Mouse (Mus musculus): ENCODE measurements at regions not wholly inside any gene's neighbourhood (a gene's known extent, or its start where the extent isn't known, plus 50 kb on each side); places are given as distances from the start of the nearest gene placed in this dataset.

DNA sequence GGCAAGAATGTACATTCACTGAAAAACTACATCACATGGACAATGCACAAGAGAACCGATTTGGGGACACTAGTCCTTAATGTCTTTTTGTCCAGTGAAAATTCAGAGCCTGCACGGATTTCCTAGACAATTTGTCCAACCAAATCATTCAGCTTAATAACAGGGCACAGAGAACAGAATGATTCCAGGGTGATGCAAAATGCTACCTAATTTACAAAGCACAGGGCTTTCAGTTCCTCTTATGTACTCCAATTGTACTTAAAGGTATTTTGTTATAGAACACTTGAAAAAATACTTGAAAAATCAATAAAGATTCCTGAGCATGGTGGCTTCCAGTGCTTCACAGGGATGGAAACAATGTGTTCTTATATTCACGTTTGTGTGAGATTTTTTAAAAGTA, 75.2 kb upstream of the Pfn2 start:
- H3K9ac ChIP-seq (replicated peaks; ENCODE audit: low read depth, low read length): no peak overlapping the region
- no peaks in the 10 kb centered on the region for H3K36me3 ChIP-seq (ENCODE audit: control insufficient read depth, insufficient read depth, low read length)
- H3K27ac ChIP-seq (ENCODE audit: low read length): no peak overlapping the region
- no peak overlapping the region for H3K4me2 ChIP-seq (replicated peaks; ENCODE audit: low read depth, low read length)
- H3K27me3 ChIP-seq (ENCODE audit: control insufficient read depth, insufficient read depth, low read length): no peaks in the 10 kb centered on the region
- WGBS: 69% methylated on average over 3 of the region's 3 CpGs
- no peaks in the 10 kb centered on the region for H3K9me3 ChIP-seq (ENCODE audit: control insufficient read depth, low read depth, low read length)
- H3K4me3 ChIP-seq (ENCODE audit: low read depth, low read length): no peak overlapping the region
- no peaks in the 10 kb centered on the region for H3K4me1 ChIP-seq (ENCODE audit: control insufficient read depth, insufficient read depth, low read length)
- no peak for ATAC-seq (ENCODE audit: insufficient number of reproducible peaks, insufficient read depth, low FRiP score, low read depth)

DNA sequence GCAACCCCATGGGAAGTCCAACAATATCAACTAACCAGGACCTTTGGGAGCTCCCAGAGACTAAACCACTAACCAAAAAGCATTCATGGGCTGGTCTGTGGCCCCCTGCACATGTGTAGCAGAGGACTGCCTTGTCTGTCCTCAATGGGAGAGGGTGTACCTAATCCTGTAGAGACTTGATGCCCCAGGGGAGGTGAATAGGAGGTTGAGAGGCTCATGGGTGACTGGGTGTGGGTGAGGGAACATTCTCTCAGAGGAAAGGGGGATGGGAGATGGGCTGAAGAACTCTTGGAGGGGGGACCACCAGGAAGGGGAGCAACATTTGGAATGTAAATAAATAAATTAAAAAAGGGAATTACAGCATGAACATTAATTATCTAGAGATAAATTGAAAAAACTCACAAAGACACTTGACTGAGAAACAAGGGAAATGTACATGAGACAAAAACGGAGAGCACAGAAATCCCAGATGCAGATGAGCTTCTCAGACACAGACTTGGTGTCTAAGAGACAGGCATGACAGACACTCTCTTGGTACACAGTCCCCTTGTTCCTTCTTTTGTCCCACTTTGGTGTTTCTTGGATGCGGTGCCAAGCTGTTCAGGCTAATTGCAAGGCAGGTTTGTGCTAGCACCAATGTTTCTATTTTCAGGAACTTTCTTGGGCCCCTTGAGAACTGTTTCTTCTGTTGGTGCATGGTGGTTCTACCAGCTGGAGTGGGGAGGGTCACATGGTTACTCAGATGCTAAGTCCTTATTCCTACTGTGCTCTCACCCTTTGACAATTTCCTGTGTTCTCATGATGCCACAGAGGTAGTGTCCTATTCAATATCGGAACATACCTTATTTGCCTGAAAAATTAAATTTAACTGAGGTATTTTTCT, 85.0 kb upstream of the Pfn2 start:
- no peak for ATAC-seq (ENCODE audit: insufficient number of reproducible peaks, insufficient read depth, low FRiP score, low read depth)
- Histone ChIP-seq H3K27me3 (ENCODE audit: control insufficient read depth, insufficient read depth, low read length) (no peaks in the 10 kb centered on the region), H3K9ac (replicated peaks; ENCODE audit: low read depth, low read length) (no peak overlapping the region), H3K9me3 (ENCODE audit: control insufficient read depth, low read depth, low read length) (no peaks in the 10 kb centered on the region), H3K36me3 (ENCODE audit: control insufficient read depth, insufficient read depth, low read length) (no peaks in the 10 kb centered on the region), H3K27ac (ENCODE audit: low read length) (no peak overlapping the region), H3K4me1 (ENCODE audit: control insufficient read depth, insufficient read depth, low read length) (no peaks in the 10 kb centered on the region), H3K4me3 (ENCODE audit: low read depth, low read length) (no peak overlapping the region), H3K4me2 (replicated peaks; ENCODE audit: low read depth, low read length) (no peak overlapping the region)
- WGBS: 91% methylated on average over 3 of the region's 3 CpGs

DNA sequence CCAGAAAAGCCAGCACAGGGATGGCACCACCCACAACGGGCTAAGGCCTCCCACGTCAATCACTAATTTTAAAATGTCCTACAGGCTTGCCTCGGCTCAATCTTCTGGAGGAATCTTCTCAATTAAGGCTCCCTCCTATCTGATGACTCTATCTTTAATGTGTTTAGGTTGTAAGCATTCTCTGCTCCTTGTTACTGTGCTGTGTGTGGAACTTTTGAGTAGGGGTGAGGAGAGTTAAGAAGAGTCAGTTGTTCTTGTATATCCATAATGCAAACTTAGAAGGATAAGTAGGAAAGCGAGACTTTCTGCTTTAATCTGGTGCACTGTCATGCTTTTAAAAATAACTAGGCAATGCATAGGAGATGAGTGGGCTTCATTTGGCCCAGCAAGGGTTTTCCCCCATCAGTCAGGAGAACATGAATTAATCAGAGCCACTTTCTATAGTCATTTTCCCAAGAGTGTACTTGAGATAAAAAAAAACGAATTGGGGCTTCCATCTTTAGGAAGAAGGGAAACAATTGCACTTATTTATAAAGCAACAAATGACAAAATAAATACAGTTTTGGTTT, 87.2 kb upstream of the Pfn2 start:
- Histone ChIP-seq H3K4me2 (replicated peaks; ENCODE audit: low read depth, low read length) (no peak overlapping the region), H3K4me3 (ENCODE audit: low read depth, low read length) (no peak overlapping the region), H3K27me3 (ENCODE audit: control insufficient read depth, insufficient read depth, low read length) (no peaks in the 10 kb centered on the region), H3K9ac (replicated peaks; ENCODE audit: low read depth, low read length) (no peak overlapping the region), H3K4me1 (ENCODE audit: control insufficient read depth, insufficient read depth, low read length) (no peaks in the 10 kb centered on the region), H3K9me3 (ENCODE audit: control insufficient read depth, low read depth, low read length) (no peaks in the 10 kb centered on the region), H3K27ac (ENCODE audit: low read length) (no peak overlapping the region), H3K36me3 (ENCODE audit: control insufficient read depth, insufficient read depth, low read length) (no peaks in the 10 kb centered on the region)
- no peak for ATAC-seq (ENCODE audit: insufficient number of reproducible peaks, insufficient read depth, low FRiP score, low read depth)
- 58% methylated on average over 5 of the region's 5 CpGs for WGBS

DNA sequence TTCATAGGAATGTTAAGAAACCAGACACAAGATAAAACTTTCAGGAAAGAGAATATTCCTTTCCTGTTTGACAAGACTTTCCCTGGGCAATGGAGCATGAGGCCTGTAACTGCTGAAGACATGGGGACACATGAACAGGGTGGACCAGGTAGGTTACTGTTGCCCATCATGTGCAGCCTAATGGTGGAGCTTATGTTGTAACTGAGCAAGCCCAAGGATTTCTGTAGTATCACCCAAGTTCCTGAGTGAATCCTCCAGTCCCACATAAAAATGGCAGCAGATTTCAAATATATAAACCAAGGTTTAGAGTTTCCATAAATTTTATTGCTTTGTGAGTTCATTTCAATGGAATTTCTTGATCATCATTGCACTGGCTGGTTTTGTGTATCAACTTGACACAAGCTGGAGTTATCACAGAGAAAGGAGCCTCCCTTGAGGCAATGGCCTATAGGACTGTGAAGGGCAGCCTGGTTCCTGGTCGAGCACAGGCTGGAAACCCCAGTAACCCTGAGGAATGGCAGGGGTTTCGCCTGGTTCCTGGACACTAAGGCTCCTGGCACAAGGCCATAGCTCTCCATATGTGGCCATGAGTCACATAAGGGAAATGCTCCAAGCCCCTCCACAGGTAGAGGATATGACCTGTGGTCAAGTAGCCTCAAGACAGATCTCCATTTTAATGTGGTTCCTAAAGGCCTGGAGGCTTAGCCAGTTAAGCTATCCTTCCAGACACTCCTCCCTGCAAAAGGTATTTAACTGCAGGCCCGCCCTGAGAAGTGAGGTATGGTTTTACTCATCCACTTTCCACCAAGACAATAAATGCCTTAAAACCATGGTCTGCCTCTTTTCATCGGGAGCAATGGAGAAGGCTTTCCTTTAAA, 92.9 kb upstream of the Pfn2 start:
- Histone ChIP-seq H3K4me2 (replicated peaks; ENCODE audit: low read depth, low read length) (no peak overlapping the region), H3K27ac (ENCODE audit: low read length) (no peak overlapping the region), H3K27me3 (ENCODE audit: control insufficient read depth, insufficient read depth, low read length) (no peaks in the 10 kb centered on the region), H3K4me3 (ENCODE audit: low read depth, low read length) (no peak overlapping the region), H3K4me1 (ENCODE audit: control insufficient read depth, insufficient read depth, low read length) (no peaks in the 10 kb centered on the region), H3K36me3 (ENCODE audit: control insufficient read depth, insufficient read depth, low read length) (no peaks in the 10 kb centered on the region), H3K9ac (replicated peaks; ENCODE audit: low read depth, low read length) (no peak overlapping the region), H3K9me3 (ENCODE audit: control insufficient read depth, low read depth, low read length) (no peaks in the 10 kb centered on the region)
- WGBS: 86% methylated on average over 4 of the region's 4 CpGs
- ATAC-seq (ENCODE audit: insufficient number of reproducible peaks, insufficient read depth, low FRiP score, low read depth): no peak

- no peaks in the 10 kb centered on the region; the same call in 1 of the 2 replicates for H3K9me3 ChIP-seq (ENCODE audit: control insufficient read depth, low read depth, low read length)
- WGBS: 84% methylated on average over 2 of the region's 2 CpGs
- no peak overlapping the region for H3K4me2 ChIP-seq (replicated peaks; ENCODE audit: low read depth, low read length)
- no peak overlapping the region for H3K27ac ChIP-seq (ENCODE audit: low read length)
- H3K36me3 ChIP-seq (ENCODE audit: control insufficient read depth, insufficient read depth, low read length): no peaks in the 10 kb centered on the region
- no peaks in the 10 kb centered on the region for H3K27me3 ChIP-seq (ENCODE audit: control insufficient read depth, insufficient read depth, low read length)
- no peaks in the 10 kb centered on the region for H3K4me1 ChIP-seq (ENCODE audit: control insufficient read depth, insufficient read depth, low read length)
- no peak overlapping the region for H3K4me3 ChIP-seq (ENCODE audit: low read depth, low read length)
- H3K9ac ChIP-seq (replicated peaks; ENCODE audit: low read depth, low read length): no peak overlapping the region
- no peak for ATAC-seq (ENCODE audit: insufficient number of reproducible peaks, insufficient read depth, low FRiP score, low read depth)
Observed at GRCm38 (mm10) chr3:57944698-57945097, 96.8 kb upstream of the Pfn2 start.

DNA sequence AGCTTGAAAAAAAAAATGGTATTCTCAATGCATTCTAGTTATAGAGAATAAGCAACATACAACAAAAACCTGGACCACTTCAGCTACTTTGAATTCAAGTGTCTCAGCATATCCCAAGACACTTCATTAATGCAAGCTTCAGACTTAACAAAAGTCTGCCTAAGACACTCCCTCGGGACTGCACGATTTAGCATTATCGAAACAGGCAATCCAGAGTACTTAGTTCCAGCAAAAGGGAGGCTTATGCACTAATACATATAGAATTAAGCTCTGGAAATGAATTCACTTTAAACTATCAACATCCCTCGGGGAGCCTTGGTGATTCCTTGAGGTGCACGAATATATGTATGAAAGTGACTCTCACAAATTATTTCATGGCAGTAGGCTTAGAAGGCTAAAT, 97.9 kb upstream of the Pfn2 start:
- Histone ChIP-seq H3K9me3 (ENCODE audit: control insufficient read depth, low read depth, low read length) (no peaks in the 10 kb centered on the region; the same call in 1 of the 2 replicates), H3K4me2 (replicated peaks; ENCODE audit: low read depth, low read length) (no peak overlapping the region), H3K36me3 (ENCODE audit: control insufficient read depth, insufficient read depth, low read length) (no peaks in the 10 kb centered on the region), H3K4me1 (ENCODE audit: control insufficient read depth, insufficient read depth, low read length) (no peaks in the 10 kb centered on the region), H3K9ac (replicated peaks; ENCODE audit: low read depth, low read length) (no peak overlapping the region), H3K4me3 (ENCODE audit: low read depth, low read length) (no peak overlapping the region), H3K27ac (ENCODE audit: low read length) (no peak overlapping the region), H3K27me3 (ENCODE audit: control insufficient read depth, insufficient read depth, low read length) (no peaks in the 10 kb centered on the region)
- no peak for ATAC-seq (ENCODE audit: insufficient number of reproducible peaks, insufficient read depth, low FRiP score, low read depth)
- WGBS: 85% methylated on average over 5 of the region's 5 CpGs

GRCm38 (mm10) chr3:57947331-57947730, 99.5 kb upstream of the Pfn2 start:
- H3K9ac ChIP-seq (replicated peaks; ENCODE audit: low read depth, low read length): no peak overlapping the region
- H3K36me3 ChIP-seq (ENCODE audit: control insufficient read depth, insufficient read depth, low read length): no peaks in the 10 kb centered on the region
- no peak for ATAC-seq (ENCODE audit: insufficient number of reproducible peaks, insufficient read depth, low FRiP score, low read depth)
- H3K27me3 ChIP-seq (ENCODE audit: control insufficient read depth, insufficient read depth, low read length): no peaks in the 10 kb centered on the region
- H3K4me2 ChIP-seq (replicated peaks; ENCODE audit: low read depth, low read length): no peak overlapping the region
- WGBS: 91% methylated on average over 2 of the region's 2 CpGs
- no peak overlapping the region for H3K27ac ChIP-seq (ENCODE audit: low read length)
- H3K9me3 ChIP-seq (ENCODE audit: control insufficient read depth, low read depth, low read length): no peaks in the 10 kb centered on the region; the same call in 1 of the 2 replicates
- H3K4me1 ChIP-seq (ENCODE audit: control insufficient read depth, insufficient read depth, low read length): no peaks in the 10 kb centered on the region
- no peak overlapping the region for H3K4me3 ChIP-seq (ENCODE audit: low read depth, low read length)

- Histone ChIP-seq H3K4me2 (replicated peaks; ENCODE audit: low read depth, low read length) (no peak overlapping the region), H3K9me3 (ENCODE audit: control insufficient read depth, low read depth, low read length) (no peaks in the 10 kb centered on the region; the same call in 1 of the 2 replicates), H3K27ac (ENCODE audit: low read length) (no peak overlapping the region), H3K4me3 (ENCODE audit: low read depth, low read length) (no peak overlapping the region), H3K27me3 (ENCODE audit: control insufficient read depth, insufficient read depth, low read length) (no peaks in the 10 kb centered on the region), H3K36me3 (ENCODE audit: control insufficient read depth, insufficient read depth, low read length) (no peaks in the 10 kb centered on the region), H3K9ac (replicated peaks; ENCODE audit: low read depth, low read length) (no peak overlapping the region), H3K4me1 (ENCODE audit: control insufficient read depth, insufficient read depth, low read length) (no peaks in the 10 kb centered on the region)
- 74% methylated on average over 1 of the region's 1 CpGs for WGBS
- ATAC-seq (ENCODE audit: insufficient number of reproducible peaks, insufficient read depth, low FRiP score, low read depth): no peak
Observed at GRCm38 (mm10) chr3:57948720-57949119, 100.8 kb upstream of the Pfn2 start.
